Mouse (Mus musculus): ENCODE measurements around the gene Pctp. TPM values are rescaled to one million over a fixed set of nuclear protein-coding genes. Genes with fewer than 3 reads are reported as not detected.

Pctp gene
- total and polyA plus RNA-seq, 2 experiments from 2014 or later = 0.60 to 0.85 TPM

DNA sequence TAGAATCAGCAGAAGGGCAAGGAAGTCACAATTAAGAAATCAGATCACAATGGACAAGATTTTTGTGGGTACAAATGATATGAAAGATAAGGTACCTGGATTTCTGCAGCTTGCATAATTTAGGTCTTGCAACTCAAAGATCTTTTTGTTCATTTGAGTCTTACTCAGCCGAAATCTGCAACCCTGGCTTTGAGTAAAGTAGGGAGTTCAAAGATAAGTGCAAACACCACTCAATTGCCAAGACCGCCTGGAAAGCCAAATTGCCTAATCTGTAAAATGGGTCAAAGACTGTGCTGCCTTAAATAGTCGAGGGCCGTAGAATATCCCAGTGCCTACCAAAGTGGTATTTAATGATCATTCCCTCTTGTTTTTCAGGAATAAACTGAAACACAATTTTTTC is 692 bp upstream of the Pctp start:
- Histone ChIP-seq H3K9ac (replicated peaks; ENCODE audit: low read length, poor library complexity, severe bottlenecking) (no peak overlapping the region), H3K27me3 (ENCODE audit: insufficient read depth, low read length) (no peaks in the 10 kb centered on the region), H3K4me3 (ENCODE audit: low read depth, low read length) (no peak overlapping the region), H3K27ac (ENCODE audit: low read depth, low read length) (no peak overlapping the region), H3K9me3 (ENCODE audit: low read length) (no peaks in the 10 kb centered on the region), H3K36me3 (ENCODE audit: insufficient read depth, low read length) (no peaks in the 10 kb centered on the region), H3K4me2 (ENCODE audit: low read depth, low read length, poor library complexity, severe bottlenecking) (no peak overlapping the region), H3K4me1 (ENCODE audit: insufficient read depth, low read length) (0 out of 2 replicates have a peak, but pooled peaks cover 6% of the 10 kb centered on the region)
- WGBS = 90% methylated on average over 4 of the region's 4 CpGs
- ATAC-seq (ENCODE audit: low FRiP score) (no peak), DNase-seq (ENCODE audit: low spot score) (no peak)
- no peak for TF ChIP-seq CTCF (IDR thresholded peaks at IDR 0.05)

DNA sequence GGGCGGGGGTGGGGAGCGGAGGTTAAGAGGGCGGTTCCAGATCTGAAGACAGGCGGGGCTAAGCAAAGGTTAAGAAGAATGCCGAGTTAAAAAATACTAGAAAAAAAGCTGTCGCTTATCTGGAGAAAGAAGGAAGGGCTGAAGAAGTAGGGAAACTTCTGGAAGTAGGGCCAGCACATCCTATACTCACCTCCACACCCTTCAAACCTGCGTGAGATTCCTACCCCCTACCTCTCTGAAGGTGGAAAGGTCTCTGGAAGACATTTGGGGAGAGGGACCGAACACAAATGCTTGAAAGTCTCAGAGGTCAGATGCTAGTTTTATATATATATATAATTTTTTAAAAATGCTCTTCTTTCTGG is 274 bp upstream of the Pctp start:
- TF ChIP-seq CTCF (IDR thresholded peaks at IDR 0.05) = no peak
- Histone ChIP-seq H3K4me3 (ENCODE audit: low read depth, low read length) (peak overlapping the region; percentile 43), H3K36me3 (ENCODE audit: insufficient read depth, low read length) (no peaks in the 10 kb centered on the region), H3K9ac (replicated peaks; ENCODE audit: low read length, poor library complexity, severe bottlenecking) (no peak overlapping the region), H3K27me3 (ENCODE audit: insufficient read depth, low read length) (no peaks in the 10 kb centered on the region), H3K4me2 (ENCODE audit: low read depth, low read length, poor library complexity, severe bottlenecking) (peak overlapping the region; percentile 78), H3K27ac (ENCODE audit: low read depth, low read length) (no peak overlapping the region), H3K9me3 (ENCODE audit: low read length) (no peaks in the 10 kb centered on the region), H3K4me1 (ENCODE audit: insufficient read depth, low read length) (0 out of 2 replicates have a peak, but pooled peaks cover 6% of the 10 kb centered on the region)
- 10% methylated on average over 8 of the region's 8 CpGs for WGBS
- no peak for ATAC-seq (ENCODE audit: low FRiP score)
- DNase-seq (ENCODE audit: low spot score) = no peak

DNA sequence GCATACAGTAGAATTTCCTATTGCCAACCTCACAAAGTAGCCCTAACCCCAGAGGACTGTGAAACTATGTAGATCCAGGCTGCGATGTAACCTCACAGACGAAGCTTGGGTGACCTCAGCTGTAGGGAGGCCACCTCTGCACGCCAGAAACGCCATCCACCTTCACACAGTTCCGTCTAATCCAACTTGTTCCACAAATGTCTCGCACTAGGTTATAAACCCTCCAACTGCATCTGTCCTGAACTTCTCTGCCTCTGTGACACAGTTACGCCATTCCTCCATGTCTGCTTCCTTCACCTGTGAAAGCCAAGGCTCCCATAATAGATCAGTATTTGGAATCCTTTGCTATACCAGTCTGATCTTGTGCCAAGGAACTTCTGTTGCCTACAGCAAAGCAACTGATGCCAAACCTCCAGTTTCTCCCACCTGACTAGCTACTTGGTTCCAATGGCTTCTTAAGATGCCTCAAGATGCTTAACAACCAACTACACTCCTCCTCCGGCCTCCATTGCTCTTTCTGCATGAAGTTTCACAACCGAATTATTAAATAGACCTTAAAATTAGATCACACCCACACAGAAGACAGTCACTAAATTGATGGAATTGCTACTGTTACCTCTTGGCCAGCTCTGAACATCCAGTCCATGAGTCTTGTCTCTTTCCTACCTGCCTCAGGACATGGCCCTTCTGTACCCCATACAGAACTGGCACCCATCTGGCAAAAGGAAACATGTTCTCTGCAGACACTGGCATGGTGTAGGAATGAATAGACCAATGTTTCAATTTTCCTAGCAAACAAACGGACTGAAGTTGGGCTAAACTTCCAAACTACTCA is 1.1 kb downstream of the Pctp start:
- H3K4me1 ChIP-seq (ENCODE audit: insufficient read depth, low read length) = 0 out of 2 replicates have a peak, but pooled peaks cover 6% of the 10 kb centered on the region
- DNase-seq (ENCODE audit: low spot score) (no peak), ATAC-seq (ENCODE audit: low FRiP score) (no peak)
- no peak for TF ChIP-seq CTCF (IDR thresholded peaks at IDR 0.05)
- H3K9me3 ChIP-seq (ENCODE audit: low read length) = no peaks in the 10 kb centered on the region
- no peaks in the 10 kb centered on the region for H3K27me3 ChIP-seq (ENCODE audit: insufficient read depth, low read length)
- no peak overlapping the region for H3K4me3 ChIP-seq (ENCODE audit: low read depth, low read length)
- no peaks in the 10 kb centered on the region for H3K36me3 ChIP-seq (ENCODE audit: insufficient read depth, low read length)
- H3K4me2 ChIP-seq (ENCODE audit: low read depth, low read length, poor library complexity, severe bottlenecking) = no peak overlapping the region
- WGBS = 88% methylated on average over 10 of the region's 10 CpGs
- no peak overlapping the region for H3K9ac ChIP-seq (replicated peaks; ENCODE audit: low read length, poor library complexity, severe bottlenecking)
- no peak overlapping the region for H3K27ac ChIP-seq (ENCODE audit: low read depth, low read length)

DNA sequence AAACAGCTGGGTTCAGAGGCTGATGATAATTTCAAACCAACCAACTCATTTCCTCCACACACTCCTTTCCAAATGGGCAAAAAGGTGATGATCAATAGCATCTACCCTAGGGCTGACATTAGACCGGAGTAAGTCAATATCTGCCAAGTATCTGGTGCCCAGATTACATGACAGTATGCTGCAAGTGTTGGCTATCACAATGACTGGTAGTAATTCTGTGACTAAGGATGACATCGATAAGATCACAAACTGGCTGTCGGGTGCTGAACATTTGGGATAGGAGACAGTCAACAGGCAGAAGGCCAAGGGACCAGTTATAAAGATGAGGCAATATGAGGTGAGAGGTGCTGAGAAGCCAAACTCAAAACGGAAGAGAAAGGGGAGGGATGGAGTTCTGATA is 2.0 kb downstream of the Pctp start:
- H3K4me2 ChIP-seq (ENCODE audit: low read depth, low read length, poor library complexity, severe bottlenecking) = no peak overlapping the region
- 90% methylated on average over 4 of the region's 4 CpGs for WGBS
- no peaks in the 10 kb centered on the region for H3K27me3 ChIP-seq (ENCODE audit: insufficient read depth, low read length)
- no peaks in the 10 kb centered on the region for H3K9me3 ChIP-seq (ENCODE audit: low read length)
- no peak overlapping the region for H3K9ac ChIP-seq (replicated peaks; ENCODE audit: low read length, poor library complexity, severe bottlenecking)
- no peak overlapping the region for H3K27ac ChIP-seq (ENCODE audit: low read depth, low read length)
- ATAC-seq (ENCODE audit: low FRiP score) (no peak), DNase-seq (ENCODE audit: low spot score) (no peak)
- no peak for TF ChIP-seq CTCF (IDR thresholded peaks at IDR 0.05)
- H3K4me3 ChIP-seq (ENCODE audit: low read depth, low read length) = no peak overlapping the region
- 0 out of 2 replicates have a peak, but pooled peaks cover 6% of the 10 kb centered on the region for H3K4me1 ChIP-seq (ENCODE audit: insufficient read depth, low read length)
- no peaks in the 10 kb centered on the region for H3K36me3 ChIP-seq (ENCODE audit: insufficient read depth, low read length)

DNA sequence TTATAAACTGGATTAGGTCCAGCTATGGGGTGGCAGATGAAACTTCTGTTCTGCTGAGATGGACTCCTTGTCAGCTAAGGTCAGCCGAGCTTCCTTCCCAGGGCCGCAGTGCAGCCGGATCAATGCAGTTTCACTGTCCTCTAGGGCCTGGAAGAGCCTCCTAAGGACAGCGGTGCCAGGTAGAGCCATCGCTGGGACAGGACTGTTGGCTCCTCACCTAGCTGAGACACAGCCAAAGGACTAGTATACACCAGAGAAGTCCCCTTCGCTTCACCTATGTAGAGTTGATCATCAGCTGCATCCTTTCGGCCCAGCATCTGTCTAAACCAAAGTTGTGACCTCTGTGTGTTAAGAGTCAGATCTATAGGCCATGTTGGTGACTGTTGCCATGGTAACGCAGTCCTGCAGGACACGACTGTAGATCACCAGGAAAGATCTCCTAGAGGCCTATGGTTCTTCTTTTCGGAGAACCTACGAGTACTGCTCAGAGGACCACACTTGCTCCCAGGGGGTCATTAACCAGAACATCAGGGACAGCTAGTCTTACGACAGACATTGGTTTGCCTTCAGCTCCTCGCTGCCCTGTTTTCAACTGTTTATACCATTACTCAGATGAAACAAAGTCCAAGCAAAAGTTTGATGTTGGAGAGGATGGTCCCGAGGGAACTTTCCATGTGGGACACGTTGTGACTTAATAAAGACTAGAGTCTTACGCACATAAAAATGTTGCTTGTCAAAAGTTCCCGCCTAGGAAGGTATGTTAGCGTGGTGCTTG is 3.5 kb downstream of the Pctp start:
- Histone ChIP-seq H3K9ac (replicated peaks; ENCODE audit: low read length, poor library complexity, severe bottlenecking) (no peak overlapping the region), H3K27me3 (ENCODE audit: insufficient read depth, low read length) (no peaks in the 10 kb centered on the region), H3K9me3 (ENCODE audit: low read length) (no peaks in the 10 kb centered on the region), H3K36me3 (ENCODE audit: insufficient read depth, low read length) (no peaks in the 10 kb centered on the region), H3K27ac (ENCODE audit: low read depth, low read length) (no peak overlapping the region), H3K4me1 (ENCODE audit: insufficient read depth, low read length) (0 out of 2 replicates have a peak, but pooled peaks cover 6% of the 10 kb centered on the region), H3K4me3 (ENCODE audit: low read depth, low read length) (no peak overlapping the region), H3K4me2 (ENCODE audit: low read depth, low read length, poor library complexity, severe bottlenecking) (no peak overlapping the region)
- 90% methylated on average over 18 of the region's 18 CpGs for WGBS
- no peak for DNase-seq (ENCODE audit: low spot score)
- ATAC-seq (ENCODE audit: low FRiP score) = no peak
- TF ChIP-seq CTCF (IDR thresholded peaks at IDR 0.05) = no peak

DNA sequence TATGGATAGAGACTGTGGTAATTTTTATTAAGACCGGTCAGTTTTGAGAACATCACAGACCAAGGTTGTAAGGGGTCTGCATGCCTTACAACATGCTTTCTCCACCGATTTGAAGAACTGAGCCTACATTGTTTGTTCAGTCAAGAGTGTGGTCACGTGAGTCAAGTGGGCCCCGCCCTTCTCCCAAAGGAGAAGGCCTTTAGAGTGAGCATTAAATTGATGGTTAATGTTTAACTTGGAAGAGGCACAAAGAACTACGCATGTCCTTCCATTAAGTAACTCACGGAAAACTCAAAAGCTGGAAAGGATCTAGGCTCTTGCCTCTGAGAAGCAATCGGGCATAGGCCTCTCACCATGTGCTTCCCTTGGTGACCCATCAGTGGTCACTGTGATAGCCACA is 5.8 kb downstream of the Pctp start:
- H3K4me3 ChIP-seq (ENCODE audit: low read depth, low read length) = no peak overlapping the region
- no peaks in the 10 kb centered on the region for H3K4me1 ChIP-seq (ENCODE audit: insufficient read depth, low read length)
- DNase-seq (ENCODE audit: low spot score) (no peak), ATAC-seq (ENCODE audit: low FRiP score) (no peak)
- no peaks in the 10 kb centered on the region for H3K27me3 ChIP-seq (ENCODE audit: insufficient read depth, low read length)
- H3K9ac ChIP-seq (replicated peaks; ENCODE audit: low read length, poor library complexity, severe bottlenecking) = no peak overlapping the region
- no peak for TF ChIP-seq CTCF (IDR thresholded peaks at IDR 0.05)
- no peak overlapping the region for H3K27ac ChIP-seq (ENCODE audit: low read depth, low read length)
- WGBS = 94% methylated on average over 7 of the region's 7 CpGs
- no peaks in the 10 kb centered on the region for H3K9me3 ChIP-seq (ENCODE audit: low read length)
- no peaks in the 10 kb centered on the region for H3K36me3 ChIP-seq (ENCODE audit: insufficient read depth, low read length)
- H3K4me2 ChIP-seq (ENCODE audit: low read depth, low read length, poor library complexity, severe bottlenecking) = no peak overlapping the region

All from midbrain, postnatal 0 days (tissue).